8 mouse cellular contexts compared by ENCODE assay signal in the genomic region with DNA sequence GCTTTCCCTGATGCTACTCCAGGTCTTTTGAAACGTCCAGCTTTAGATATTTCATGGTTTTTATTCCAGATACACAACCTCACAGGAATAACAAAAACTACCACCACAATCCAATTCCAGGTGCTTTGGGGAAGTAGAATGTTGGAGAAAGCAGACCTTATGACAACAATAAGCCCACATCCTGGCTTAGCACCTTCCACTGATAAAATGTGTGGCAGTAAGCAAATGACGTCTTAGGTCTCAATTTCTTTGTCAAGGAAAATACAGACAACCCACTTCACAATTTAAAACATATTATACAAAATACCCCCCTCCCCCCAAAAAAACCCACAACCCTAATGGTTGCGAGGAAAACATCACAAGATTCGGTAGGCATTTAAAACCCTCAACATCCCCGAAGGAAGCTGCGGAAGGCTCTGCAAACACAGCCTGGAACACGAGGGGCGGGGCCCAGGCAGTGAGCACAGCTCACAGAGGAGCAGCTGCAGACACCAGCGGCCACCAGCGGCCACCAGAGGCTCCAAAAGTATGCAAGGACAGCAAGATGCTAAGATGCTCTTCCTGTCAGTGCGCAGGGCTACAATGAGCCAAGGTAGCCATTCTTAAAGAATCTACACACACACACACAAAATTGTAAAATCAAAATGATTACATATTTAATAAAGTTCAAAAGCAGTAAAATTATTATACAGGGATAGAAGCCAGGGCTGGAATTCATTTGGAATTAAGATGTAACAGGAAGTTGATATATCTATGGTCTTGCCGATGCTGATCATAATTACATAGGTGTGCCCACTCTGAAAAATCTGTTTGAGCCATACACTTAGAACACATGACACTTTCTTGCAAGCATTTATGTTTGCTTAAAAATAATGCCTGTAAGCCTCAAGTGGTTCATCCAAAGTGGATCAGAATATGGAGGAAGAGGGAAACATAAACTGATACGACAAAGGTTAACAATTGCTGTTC. TPM values are rescaled to one million over a fixed set of nuclear protein-coding genes. Genes with fewer than 3 reads are reported as not detected.
DNase-seq lines count a peak whose midpoint lies in the region; ATAC-seq and TF ChIP-seq lines count a peak whose summit lies in the region.

No protein-coding gene starts in this region.

- no peak overlapping the region for H3K4me3 ChIP-seq in liver, embryonic 11.5 days (ENCODE audit: low read depth, low read length)
- no peak overlapping the region for H3K4me3 ChIP-seq in heart, embryonic 11.5 days (ENCODE audit: low read depth, low read length)
- H3K4me3 ChIP-seq in liver, embryonic 14.5 days (ENCODE audit: insufficient read depth in 1 of 2, low read depth in 2 of 2, low read length in 2 of 2) = no peak overlapping the region
- peak overlapping the region; percentile 10; the same call in 1 of the 2 replicates for H3K4me3 ChIP-seq in olfactory bulb, adult 2 months (ENCODE audit: insufficient read depth, low read depth, low read length)

- no peaks in the 10 kb centered on the region; the same call in 1 of the 2 replicates for H3K27me3 ChIP-seq in liver, embryonic 11.5 days (replicated peaks; ENCODE audit: control insufficient read depth, insufficient read depth, low read length)
- H3K27me3 ChIP-seq in heart, embryonic 11.5 days (ENCODE audit: control insufficient read depth, insufficient read depth, low read length) = no peaks in the 10 kb centered on the region
- H3K27me3 ChIP-seq in liver, embryonic 14.5 days (ENCODE audit: control insufficient read depth, insufficient read depth, low read length) = no peaks in the 10 kb centered on the region

- H3K27ac ChIP-seq in liver, embryonic 11.5 days (ENCODE audit: low read depth, low read length) = no peak overlapping the region
- H3K27ac ChIP-seq in heart, embryonic 11.5 days (ENCODE audit: low read depth, low read length) = no peak overlapping the region
- H3K27ac ChIP-seq in liver, embryonic 14.5 days = no peak overlapping the region
- no peak overlapping the region for H3K27ac ChIP-seq in olfactory bulb, adult 2 months (ENCODE audit: insufficient read depth, low read depth, low read length)

- peak; percentile 54 for DNase-seq in liver
- no peak for DNase-seq in liver, embryonic 11.5 days (ENCODE audit: low spot score)
- peak; percentile 76 for DNase-seq in embryo, embryonic 10 days (ENCODE audit: low spot score)
- peak; percentile 66 for DNase-seq in kidney, postnatal 10 days
- DNase-seq in liver, embryonic 14.5 days (ENCODE audit: low read depth in 3 of 3, low spot score in 3 of 3) = peak in 2 of 3 experiments; percentile 1
- DNase-seq in ovary, adult 18-20 months (ENCODE audit: low spot score) = no peak

- TF ChIP-seq EP300 in liver, embryonic 14.5 days (IDR thresholded peaks at IDR 0.05; ENCODE audit: low read depth) = no peak

- no peak for TF ChIP-seq POLR2A in olfactory bulb, adult 2 months (IDR thresholded peaks at IDR 0.05; ENCODE audit: insufficient read depth, low read depth, low read length)

- no peaks in the 10 kb centered on the region for H3K4me1 ChIP-seq in liver, embryonic 11.5 days (replicated peaks; ENCODE audit: control insufficient read depth, insufficient read depth, low read length)
- no peaks in the 10 kb centered on the region for H3K4me1 ChIP-seq in heart, embryonic 11.5 days (ENCODE audit: control insufficient read depth, insufficient read depth, low read length)
- H3K4me1 ChIP-seq in liver, embryonic 14.5 days (replicated peaks; ENCODE audit: control insufficient read depth in 2 of 2, insufficient read depth in 2 of 2, low read length in 1 of 2) = no peaks in the 10 kb centered on the region
- H3K4me1 ChIP-seq in olfactory bulb, adult 2 months (ENCODE audit: control insufficient read depth, insufficient read depth, low read length) = no peaks in the 10 kb centered on the region

- no peaks in the 10 kb centered on the region for H3K36me3 ChIP-seq in liver, embryonic 11.5 days (ENCODE audit: control insufficient read depth, insufficient read depth, low read length)
- no peaks in the 10 kb centered on the region for H3K36me3 ChIP-seq in heart, embryonic 11.5 days (ENCODE audit: control insufficient read depth, insufficient read depth, low read length)
- H3K36me3 ChIP-seq in liver, embryonic 14.5 days (replicated peaks; ENCODE audit: control insufficient read depth, insufficient read depth, low read depth) = no peaks in the 10 kb centered on the region

- no peak; the same call in 1 of the 2 replicates for ATAC-seq in liver, embryonic 11.5 days (replicated peaks; ENCODE audit: low FRiP score)
- no peak; the same call in 1 of the 2 replicates for ATAC-seq in heart, embryonic 11.5 days (replicated peaks; ENCODE audit: insufficient number of reproducible peaks, low FRiP score, low TSS enrichment)
- no peak for ATAC-seq in liver, embryonic 14.5 days (ENCODE audit: insufficient read depth)

- TF ChIP-seq CTCF in liver, embryonic 14.5 days (IDR thresholded peaks at IDR 0.05; ENCODE audit: low read depth) = peak; percentile 52
- TF ChIP-seq CTCF in olfactory bulb, adult 2 months (IDR thresholded peaks at IDR 0.05; ENCODE audit: insufficient read depth, low read depth, low read length) = peak; percentile 21; the same call in 1 of the 2 replicates

- no peak overlapping the region; the same call in 1 of the 2 replicates for H3K4me2 ChIP-seq in liver, embryonic 11.5 days
- H3K4me2 ChIP-seq in heart, embryonic 11.5 days = peak overlapping the region; percentile 50
- H3K4me2 ChIP-seq in liver, embryonic 14.5 days (ENCODE audit: low read depth) = no peak overlapping the region

- no peak overlapping the region for H3K9ac ChIP-seq in liver, embryonic 11.5 days (ENCODE audit: low read depth, low read length)
- H3K9ac ChIP-seq in heart, embryonic 11.5 days (ENCODE audit: low read depth, low read length) = no peak overlapping the region
- no peak overlapping the region for H3K9ac ChIP-seq in liver, embryonic 14.5 days (replicated peaks)

- H3K9me3 ChIP-seq in liver, embryonic 11.5 days (ENCODE audit: control insufficient read depth, low read length) = no peaks in the 10 kb centered on the region
- no peaks in the 10 kb centered on the region for H3K9me3 ChIP-seq in heart, embryonic 11.5 days (replicated peaks; ENCODE audit: control insufficient read depth, low read length)
- H3K9me3 ChIP-seq in liver, embryonic 14.5 days (ENCODE audit: control insufficient read depth, low read length) = no peaks in the 10 kb centered on the region

- 32% methylated on average over 13 of the region's 13 CpGs for WGBS in liver, embryonic 11.5 days
- 29% methylated on average over 13 of the region's 13 CpGs for WGBS in heart, embryonic 11.5 days (ENCODE audit: insufficient replicate concordance)
- WGBS in liver, embryonic 14.5 days (ENCODE audit: insufficient replicate concordance) = 23% methylated on average over 13 of the region's 13 CpGs
- 18% methylated on average over 13 of the region's 13 CpGs for WGBS in olfactory bulb, adult 2 months

RNA-seq across cellular contexts. Expression of a gene that starts 10.8 kb away (rescaled TPM):
- polyA plus RNA-seq in liver, embryonic 11.5 days (2014; fragmentation: Nextera tagmentation; extraction: Ambion mirVana) = 2.9 and 3.1 TPM in 2 replicates
- polyA plus RNA-seq in heart, embryonic 11.5 days (2014; fragmentation: Nextera tagmentation; extraction: Ambion mirVana) = 5.4 and 6.3 TPM in 2 replicates
- 0.69 and 1.1 TPM in 2 replicates for polyA plus RNA-seq in liver, embryonic 14.5 days (2012; rRNA removed)
- 0.34 and 0.85 TPM in 2 replicates for polyA plus RNA-seq in liver, embryonic 14.5 days (2014; fragmentation: Nextera tagmentation; extraction: Ambion mirVana)
- polyA plus RNA-seq in olfactory bulb, adult 2 months (2012; ENCODE audit: insufficient read depth, insufficient read length, low replicate concordance, missing spikeins) = not detected in 2 replicates

Comparison
In these comparisons a context has a peak if more than half of its experiments do, and no peak if none do; other contexts are left out.
1. DNase-seq: peak in liver (single experiment), embryo, embryonic 10 days (single experiment), kidney, postnatal 10 days (single experiment) and liver, embryonic 14.5 days (2 of 3); none in liver, embryonic 11.5 days (single experiment) and ovary, adult 18-20 months (single experiment).